Mouse (Mus musculus) bone marrow macrophage, adult 2 months (primary cell): Measurements from ENCODE around the gene Rps8. TPM values are rescaled to one million over a fixed set of nuclear protein-coding genes. Genes with fewer than 3 reads are reported as not detected.
"Not testable (repeated sequence)": the region's sequence is repeated elsewhere in the genome, so short reads cannot be mapped to it uniquely, and the experiment has no call there.

Source experiments
- H3K27ac ChIP-seq: 2 replicates; pipeline ENCODE4 v1.5.1; 2012; ENCODE audit warnings: low read depth, low read length; ENCODE audit not compliant: insufficient read depth
- H3K4me1 ChIP-seq: 2 replicates; pipeline ENCODE4 v1.6.1; 2012; ENCODE audit warnings: low read length; ENCODE audit not compliant: control insufficient read depth, insufficient read depth
- H3K4me3 ChIP-seq: 2 replicates; pipeline ENCODE4 v1.5.1; 2012; ENCODE audit warnings: mild to moderate bottlenecking, low read length, moderate library complexity; ENCODE audit not compliant: insufficient read depth
- CTCF ChIP-seq: IDR thresholded peaks from 2 replicates; pipeline ENCODE4 v1.5.1; 2012; ENCODE audit warnings: low read depth, mild to moderate bottlenecking, low read length, moderate library complexity
- POLR2A ChIP-seq: IDR thresholded peaks from 2 replicates; pipeline ENCODE4 v1.6.1; 2012; ENCODE audit warnings: mild to moderate bottlenecking, low read depth, low read length, borderline replicate concordance
- polyA plus RNA-seq: library from polyadenylated mRNA; stranded (reverse); fragments of >200 nt; gene quantifications from 2 replicates; pipeline ENCODE4 v1.2.4, GENCODE M21; 2012; ENCODE audit not compliant: missing spikeins, insufficient read depth, insufficient read length

Rps8 gene
- polyA plus RNA-seq, result 1,158 and 1,548 TPM in 2 replicates

GRCm38 (mm10) chr4:117155792-117156355 is at the start of gene Rps8:
Gene Rps8 (minus strand): TSS chr4:117156243.
- H3K4me3 ChIP-seq, result peak within 1 kb of the TSS; percentile 77
- peak within 1 kb of the TSS; percentile 81 for H3K27ac ChIP-seq
- 0 out of 2 replicates have a peak, but pooled peaks have one; percentile 38 for TF ChIP-seq POLR2A
- no peak for TF ChIP-seq CTCF
- peaks cover 12% of the 10 kb centered on the region for H3K4me1 ChIP-seq

- Histone ChIP-seq H3K4me1 (no peaks in the 10 kb centered on the region; the same call in 1 of the 2 replicates), H3K27ac (0 out of 2 replicates have a peak overlapping the region, but pooled peaks have one; percentile 52), H3K4me3 (no peak overlapping the region)
- no peak for TF ChIP-seq CTCF
- TF ChIP-seq POLR2A, result no peak
Observed at GRCm38 (mm10) chr4:117202992-117203354, 46.9 kb upstream of the Rps8 start.

GRCm38 (mm10) chr4:117202046-117202991 is 46.3 kb upstream of the Rps8 start:
- peak overlapping the region; percentile 56 for H3K4me3 ChIP-seq
- H3K4me1 ChIP-seq, result no peaks in the 10 kb centered on the region; the same call in 1 of the 2 replicates
- TF ChIP-seq CTCF, result peak; percentile 92
- TF ChIP-seq POLR2A, result no peak
- H3K27ac ChIP-seq, result peak overlapping the region; percentile 52

- Histone ChIP-seq H3K4me3 (no peak overlapping the region), H3K27ac (no peak overlapping the region), H3K4me1 (peaks cover 7% of the 10 kb centered on the region)
- TF ChIP-seq CTCF (no peak), POLR2A (no peak)
Observed at GRCm38 (mm10) chr4:117191804-117192203, 35.8 kb upstream of the Rps8 start.

GRCm38 (mm10) chr4:117190660-117191059 is 34.6 kb upstream of the Rps8 start:
- TF ChIP-seq POLR2A (0 out of 2 replicates have a peak, but pooled peaks have one; percentile 66), CTCF (no peak)
- peak overlapping the region; percentile 47 for H3K27ac ChIP-seq
- H3K4me3 ChIP-seq, result 0 out of 2 replicates have a peak overlapping the region, but pooled peaks have one; percentile 4
- H3K4me1 ChIP-seq, result peaks cover 7% of the 10 kb centered on the region

- H3K4me1 ChIP-seq, result peaks cover 7% of the 10 kb centered on the region
Observed at GRCm38 (mm10) chr4:117189856-117190543, 34.0 kb upstream of the Rps8 start.

GRCm38 (mm10) chr4:117189382-117189855 is 33.4 kb upstream of the Rps8 start:
- peak; percentile 90 for TF ChIP-seq CTCF
- no peak for TF ChIP-seq POLR2A
- peak overlapping the region; percentile 70 for H3K4me3 ChIP-seq
- peaks cover 7% of the 10 kb centered on the region for H3K4me1 ChIP-seq
- peak overlapping the region; percentile 68 for H3K27ac ChIP-seq

More at GRCm38 (mm10) chr4:117189856-117190543, 34.0 kb upstream of the Rps8 start:
- Histone ChIP-seq H3K27ac (peak overlapping the region; percentile 47), H3K4me3 (0 out of 2 replicates have a peak overlapping the region, but pooled peaks have one; percentile 4)
- TF ChIP-seq CTCF (no peak), POLR2A (peak; percentile 80; the same call in 1 of the 2 replicates)

- H3K27ac ChIP-seq, result peak overlapping the region; percentile 68; the same call in 1 of the 2 replicates
- TF ChIP-seq POLR2A (no peak), CTCF (no peak)
- peaks cover 7% of the 10 kb centered on the region for H3K4me1 ChIP-seq
- H3K4me3 ChIP-seq, result peak overlapping the region; percentile 70
Observed at GRCm38 (mm10) chr4:117188969-117189368, 32.9 kb upstream of the Rps8 start.

GRCm38 (mm10) chr4:117182759-117183096 is 26.7 kb upstream of the Rps8 start:
- not testable (repeated sequence) for H3K4me1 ChIP-seq
- peak overlapping the region; percentile 71 for H3K27ac ChIP-seq
- peak overlapping the region; percentile 96 for H3K4me3 ChIP-seq
